Mouse (Mus musculus): ENCODE measurements at regions not wholly inside any gene's neighbourhood (a gene's known extent, or its start where the extent isn't known, plus 50 kb on each side); places are given as distances from the start of the nearest gene placed in this dataset.

DNA sequence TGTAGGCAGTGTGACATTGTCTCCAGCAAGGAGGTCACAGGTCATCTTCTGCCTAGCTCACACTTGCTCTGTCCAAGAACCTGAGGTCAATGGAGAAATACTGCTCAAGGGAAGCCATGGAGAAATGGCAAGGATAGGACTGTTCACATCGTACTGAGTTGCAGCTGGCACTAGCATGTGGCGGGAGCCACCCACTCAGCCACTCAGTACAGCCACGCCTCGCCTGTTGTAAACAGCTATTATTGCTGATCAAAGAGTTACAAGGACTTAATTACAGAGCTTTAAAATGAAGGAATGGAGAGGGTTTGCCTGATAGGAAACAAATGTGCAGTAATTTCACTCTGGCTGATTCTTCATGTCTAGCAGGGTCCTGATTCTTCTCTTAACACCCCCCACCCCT, 64.8 kb downstream of the Dll1 start:
- Histone ChIP-seq H3K4me3 (replicated peaks; ENCODE audit: low read length) (no peak overlapping the region), H3K27me3 (ENCODE audit: insufficient read depth, low read length) (peaks cover 3% of the 10 kb centered on the region), H3K4me1 (replicated peaks; ENCODE audit: low read depth, low read length) (peaks cover 16% of the 10 kb centered on the region), H3K36me3 (ENCODE audit: insufficient read depth, low read length) (no peaks in the 10 kb centered on the region), H3K9me3 (ENCODE audit: low read length) (no peaks in the 10 kb centered on the region)
- no peak for TF ChIP-seq CTCF (conservative IDR thresholded peaks at IDR 0.05; ENCODE audit: low read length)
- no peak for TF ChIP-seq NANOG (IDR thresholded peaks at IDR 0.05; ENCODE audit: borderline replicate concordance, low read length)
- TF ChIP-seq POU5F1 (IDR thresholded peaks at IDR 0.05; ENCODE audit: borderline replicate concordance, low read length) = no peak

- Histone ChIP-seq H3K4me3 (replicated peaks; ENCODE audit: low read length) (no peak overlapping the region), H3K36me3 (ENCODE audit: insufficient read depth, low read length) (no peaks in the 10 kb centered on the region), H3K4me1 (replicated peaks; ENCODE audit: low read depth, low read length) (peaks cover 16% of the 10 kb centered on the region), H3K9me3 (ENCODE audit: low read length) (no peaks in the 10 kb centered on the region), H3K27me3 (ENCODE audit: insufficient read depth, low read length) (peaks cover 3% of the 10 kb centered on the region)
- TF ChIP-seq NANOG (IDR thresholded peaks at IDR 0.05; ENCODE audit: borderline replicate concordance, low read length) = no peak
Observed at GRCm38 (mm10) chr17:15310465-15310864, 66.2 kb downstream of the Dll1 start.

GRCm38 (mm10) chr17:15302110-15302509, 74.6 kb downstream of the Dll1 start:
- no peak for TF ChIP-seq CTCF (conservative IDR thresholded peaks at IDR 0.05; ENCODE audit: low read length)
- no peak for TF ChIP-seq POU5F1 (IDR thresholded peaks at IDR 0.05; ENCODE audit: borderline replicate concordance, low read length)
- TF ChIP-seq NANOG (IDR thresholded peaks at IDR 0.05; ENCODE audit: borderline replicate concordance, low read length) = no peak
- Histone ChIP-seq H3K4me3 (replicated peaks; ENCODE audit: low read length) (no peak overlapping the region), H3K4me1 (replicated peaks; ENCODE audit: low read depth, low read length) (no peaks in the 10 kb centered on the region), H3K27me3 (ENCODE audit: insufficient read depth, low read length) (peaks cover under 1% of the 10 kb centered on the region), H3K36me3 (ENCODE audit: insufficient read depth, low read length) (no peaks in the 10 kb centered on the region), H3K9me3 (ENCODE audit: low read length) (no peaks in the 10 kb centered on the region)

DNA sequence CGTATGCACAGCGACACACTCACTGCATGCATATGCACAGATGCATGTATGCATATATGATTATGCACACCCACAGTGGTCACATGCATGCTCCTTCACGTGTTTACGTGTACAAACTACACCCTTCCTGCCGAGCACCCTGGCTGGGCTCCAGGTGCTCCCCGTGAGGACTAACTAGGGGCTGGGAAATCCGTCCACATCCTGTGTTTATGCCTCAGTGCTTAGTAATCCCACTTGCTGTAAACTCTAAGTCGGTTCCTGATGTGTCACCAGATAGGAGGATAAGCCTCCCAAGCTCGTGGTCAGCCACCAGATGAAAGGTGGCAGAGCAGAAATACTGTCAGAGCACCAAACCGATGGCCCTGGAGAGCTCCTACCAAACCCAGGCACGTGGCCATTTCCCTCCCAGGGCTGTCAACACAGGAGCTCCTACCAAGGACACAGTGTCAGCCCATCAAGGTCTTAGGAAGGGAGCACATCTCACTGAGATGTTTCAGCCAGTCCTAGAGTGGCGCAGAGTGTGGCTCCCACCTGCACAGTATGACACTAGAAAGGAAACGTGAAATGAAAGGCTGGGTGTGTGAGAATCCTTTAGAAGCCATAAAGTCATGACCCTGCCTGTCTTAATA, 76.8 kb downstream of the Dll1 start:
- Histone ChIP-seq H3K27me3 (ENCODE audit: insufficient read depth, low read length) (no peaks in the 10 kb centered on the region), H3K36me3 (ENCODE audit: insufficient read depth, low read length) (no peaks in the 10 kb centered on the region), H3K4me1 (replicated peaks; ENCODE audit: low read depth, low read length) (no peaks in the 10 kb centered on the region), H3K4me3 (replicated peaks; ENCODE audit: low read length) (no peak overlapping the region), H3K9me3 (ENCODE audit: low read length) (no peaks in the 10 kb centered on the region)
- TF ChIP-seq CTCF (conservative IDR thresholded peaks at IDR 0.05; ENCODE audit: low read length) = no peak

GRCm38 (mm10) chr17:15294165-15294585, 82.5 kb downstream of the Dll1 start:
- H3K36me3 ChIP-seq (ENCODE audit: insufficient read depth, low read length) = no peaks in the 10 kb centered on the region
- H3K9me3 ChIP-seq (ENCODE audit: low read length) = no peaks in the 10 kb centered on the region
- H3K4me3 ChIP-seq (replicated peaks; ENCODE audit: low read length) = no peak overlapping the region
- peaks cover 2% of the 10 kb centered on the region; the same call in 1 of the 2 replicates for H3K27me3 ChIP-seq (ENCODE audit: insufficient read depth, low read length)
- no peak for TF ChIP-seq POU5F1 (IDR thresholded peaks at IDR 0.05; ENCODE audit: borderline replicate concordance, low read length)
- TF ChIP-seq CTCF (conservative IDR thresholded peaks at IDR 0.05; ENCODE audit: low read length) = no peak
- TF ChIP-seq NANOG (IDR thresholded peaks at IDR 0.05; ENCODE audit: borderline replicate concordance, low read length) = no peak
- peaks cover 18% of the 10 kb centered on the region for H3K4me1 ChIP-seq (replicated peaks; ENCODE audit: low read depth, low read length)

DNA sequence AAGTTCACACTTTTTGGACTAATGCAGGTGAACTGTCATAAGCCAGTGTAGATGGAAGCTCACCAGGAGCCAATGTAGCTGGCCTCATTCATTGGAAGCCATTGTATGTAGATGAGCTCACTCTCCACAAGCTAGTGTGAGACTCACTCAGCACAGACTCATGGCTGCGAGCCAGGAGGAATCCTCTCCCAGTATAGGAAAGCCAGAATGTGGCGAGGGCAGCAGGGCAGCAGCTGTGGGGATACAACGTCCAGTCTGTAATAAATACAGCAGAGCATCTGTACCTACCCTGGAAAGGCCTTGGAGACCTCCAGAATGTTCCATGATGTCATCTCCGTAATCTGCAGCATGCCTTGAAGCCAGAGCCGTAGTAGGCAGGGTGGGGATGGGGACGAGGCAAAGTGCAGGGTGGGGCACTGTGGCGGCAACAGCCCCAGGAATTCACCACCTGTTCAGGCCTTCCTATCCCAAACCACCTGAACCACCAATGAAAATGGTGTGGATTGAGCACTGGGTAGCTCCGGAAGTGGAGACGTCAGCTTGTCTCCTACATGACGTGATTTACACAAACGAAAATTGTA, 84.1 kb downstream of the Dll1 start:
- Histone ChIP-seq H3K27me3 (ENCODE audit: insufficient read depth, low read length) (peaks cover 2% of the 10 kb centered on the region; the same call in 1 of the 2 replicates), H3K4me1 (replicated peaks; ENCODE audit: low read depth, low read length) (peaks cover 18% of the 10 kb centered on the region), H3K4me3 (replicated peaks; ENCODE audit: low read length) (no peak overlapping the region), H3K9me3 (ENCODE audit: low read length) (no peaks in the 10 kb centered on the region), H3K36me3 (ENCODE audit: insufficient read depth, low read length) (no peaks in the 10 kb centered on the region)
- TF ChIP-seq NANOG (IDR thresholded peaks at IDR 0.05; ENCODE audit: borderline replicate concordance, low read length) (no peak), CTCF (conservative IDR thresholded peaks at IDR 0.05; ENCODE audit: low read length) (no peak), POU5F1 (IDR thresholded peaks at IDR 0.05; ENCODE audit: borderline replicate concordance, low read length) (no peak)

DNA sequence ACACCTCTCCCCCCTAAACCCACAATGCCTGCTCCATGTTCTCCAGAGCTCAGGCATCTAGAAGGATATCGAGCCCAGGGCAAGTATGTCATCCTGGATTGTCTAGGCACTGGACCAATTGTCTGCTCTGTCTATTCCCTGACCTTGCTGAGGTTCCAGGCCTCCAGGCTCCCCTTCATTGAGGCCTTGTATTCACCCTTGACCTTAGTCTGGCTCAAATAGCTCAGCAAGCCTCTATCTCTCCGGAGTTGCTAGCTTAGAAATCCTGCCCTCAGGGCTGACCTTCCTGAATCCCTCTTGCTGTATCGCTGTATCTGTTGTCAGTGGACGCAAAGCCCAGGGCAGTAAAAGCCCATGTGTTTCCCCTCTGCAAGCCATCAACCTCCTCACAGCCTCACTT, 85.0 kb downstream of the Dll1 start:
- Histone ChIP-seq H3K4me3 (replicated peaks; ENCODE audit: low read length) (no peak overlapping the region), H3K36me3 (ENCODE audit: insufficient read depth, low read length) (no peaks in the 10 kb centered on the region), H3K27me3 (ENCODE audit: insufficient read depth, low read length) (peaks cover 2% of the 10 kb centered on the region; the same call in 1 of the 2 replicates), H3K4me1 (replicated peaks; ENCODE audit: low read depth, low read length) (peaks cover 18% of the 10 kb centered on the region), H3K9me3 (ENCODE audit: low read length) (no peaks in the 10 kb centered on the region)
- no peak for TF ChIP-seq NANOG (IDR thresholded peaks at IDR 0.05; ENCODE audit: borderline replicate concordance, low read length)
- TF ChIP-seq POU5F1 (IDR thresholded peaks at IDR 0.05; ENCODE audit: borderline replicate concordance, low read length) = no peak
- no peak for TF ChIP-seq CTCF (conservative IDR thresholded peaks at IDR 0.05; ENCODE audit: low read length)

DNA sequence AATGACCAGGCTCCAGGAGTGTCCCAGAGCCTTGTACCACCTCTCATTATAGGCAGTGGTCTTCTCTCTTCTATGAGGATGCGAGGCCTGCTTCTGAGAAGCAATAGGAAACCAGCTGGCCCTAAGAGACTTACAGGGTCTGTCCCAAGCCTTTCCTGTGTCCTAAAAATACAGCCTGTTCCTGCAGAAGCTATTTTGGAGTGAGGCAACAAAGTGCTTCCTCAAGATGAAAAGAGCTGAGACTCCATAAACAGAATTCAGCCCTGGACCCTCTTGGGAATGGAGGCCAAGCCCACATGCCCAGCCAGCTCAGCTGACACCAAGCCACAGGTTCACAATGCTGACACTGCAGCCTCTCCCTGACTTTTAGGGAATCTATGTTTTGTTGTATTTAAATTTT, 86.3 kb downstream of the Dll1 start:
- Histone ChIP-seq H3K36me3 (ENCODE audit: insufficient read depth, low read length) (no peaks in the 10 kb centered on the region), H3K4me1 (replicated peaks; ENCODE audit: low read depth, low read length) (peaks cover 18% of the 10 kb centered on the region), H3K4me3 (replicated peaks; ENCODE audit: low read length) (no peak overlapping the region), H3K27me3 (ENCODE audit: insufficient read depth, low read length) (peaks cover 7% of the 10 kb centered on the region), H3K9me3 (ENCODE audit: low read length) (no peaks in the 10 kb centered on the region)
- TF ChIP-seq CTCF (conservative IDR thresholded peaks at IDR 0.05; ENCODE audit: low read length) = no peak
- TF ChIP-seq NANOG (IDR thresholded peaks at IDR 0.05; ENCODE audit: borderline replicate concordance, low read length) = no peak
- TF ChIP-seq POU5F1 (IDR thresholded peaks at IDR 0.05; ENCODE audit: borderline replicate concordance, low read length) = no peak

- H3K9me3 ChIP-seq (ENCODE audit: low read length) = no peaks in the 10 kb centered on the region
- H3K27me3 ChIP-seq (ENCODE audit: insufficient read depth, low read length) = peaks cover 7% of the 10 kb centered on the region
- H3K36me3 ChIP-seq (ENCODE audit: insufficient read depth, low read length) = no peaks in the 10 kb centered on the region
- H3K4me3 ChIP-seq (replicated peaks; ENCODE audit: low read length) = no peak overlapping the region
- H3K4me1 ChIP-seq (replicated peaks; ENCODE audit: low read depth, low read length) = peaks cover 18% of the 10 kb centered on the region
- TF ChIP-seq NANOG (IDR thresholded peaks at IDR 0.05; ENCODE audit: borderline replicate concordance, low read length) = no peak
- no peak for TF ChIP-seq CTCF (conservative IDR thresholded peaks at IDR 0.05; ENCODE audit: low read length)
- TF ChIP-seq POU5F1 (IDR thresholded peaks at IDR 0.05; ENCODE audit: borderline replicate concordance, low read length) = no peak
Observed at GRCm38 (mm10) chr17:15289062-15289461, 87.6 kb downstream of the Dll1 start.
